Mouse (Mus musculus) adrenal gland, postnatal 4 days (tissue): ENCODE measurements around the gene Exosc2. TPM values are rescaled to one million over a fixed set of nuclear protein-coding genes. Genes with fewer than 3 reads are reported as not detected.
A peak's percentile ranks its signal among the peaks of the same experiment; 100 is the strongest.

Experiments used
- DNase-seq, 2 experiments: peaks; one replicate each; pipeline ENCODE4 v3.0.0; 2021 to 2022; ENCODE audit warnings: low spot score in 2 of 2, mixed read lengths in 2 of 2
- long read RNA-seq, 2 experiments: library from polyadenylated mRNA; stranded (forward); transcript quantifications; one replicate each; pipeline ENCODE4 v2.0.0; 2021
- total RNA-seq, 2 experiments: library from RNA; stranded (reverse); gene quantifications; 2 replicates each; pipeline ENCODE4 v1.2.3; 2021

The Exosc2 gene
- 10 to 100 TPM; 32.9 to 37.4 TPM for total RNA-seq
- long read RNA-seq, experiment 1, transcript Exosc2-201 (9 exons, 1,686 nt), result major isoform, 25 of 39 reads
- long read RNA-seq, experiment 1, partial matches to known transcripts, result 4 of 39 reads
- long read RNA-seq, experiment 1, other reads (novel, unspliced or antisense), result 9 of 39 reads
- long read RNA-seq, experiment 2, transcript Exosc2-201 (9 exons, 1,686 nt), result major isoform, 31 of 43 reads
- long read RNA-seq, experiment 2, partial matches to known transcripts, result 8 of 43 reads
- long read RNA-seq, experiment 2, other reads (novel, unspliced or antisense), result 4 of 43 reads

- peak; percentile 42 to 76 for DNase-seq
These were observed at the start of gene Exosc2 for GRCm38 (mm10) chr2:31670551-31671035. Gene Exosc2, plus strand, starts transcription at chr2:31670715.

- no peak for DNase-seq
These were observed 37.0 kb upstream of the Exosc2 start for GRCm38 (mm10) chr2:31633531-31633930.

- DNase-seq, result no peak
These were observed 35.0 kb upstream of the Exosc2 start for GRCm38 (mm10) chr2:31635281-31636137.

- no peak for DNase-seq
These were observed 34.3 kb upstream of the Exosc2 start for GRCm38 (mm10) chr2:31636138-31636741.

GRCm38 (mm10) chr2:31636742-31637141, 33.8 kb upstream of the Exosc2 start:
- DNase-seq, result no peak

DNA sequence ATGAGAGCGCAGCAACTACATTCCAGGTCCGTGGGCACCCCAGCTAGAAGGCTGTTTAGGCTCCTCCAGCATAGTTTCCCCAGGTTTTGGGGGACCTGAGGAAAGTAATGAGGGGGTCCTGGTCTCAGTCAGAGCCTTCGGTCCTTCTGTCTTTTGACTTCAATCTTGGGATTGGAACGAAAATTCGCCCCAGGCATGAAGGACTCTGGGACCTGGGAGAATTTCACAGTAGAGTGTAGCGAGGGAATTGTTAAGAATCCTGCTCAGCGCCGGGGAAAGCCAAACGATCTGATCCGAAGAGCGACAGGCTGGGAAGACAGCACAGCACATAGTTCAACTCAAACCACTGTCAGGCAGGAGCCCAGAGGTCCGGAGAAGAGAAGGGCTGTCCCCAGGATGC, 33.2 kb upstream of the Exosc2 start:
- DNase-seq, result no peak

- no peak for DNase-seq
These were observed 32.7 kb upstream of the Exosc2 start for GRCm38 (mm10) chr2:31637807-31638206.

- no peak for DNase-seq
These were observed 31.7 kb upstream of the Exosc2 start for GRCm38 (mm10) chr2:31638581-31639465.

DNA sequence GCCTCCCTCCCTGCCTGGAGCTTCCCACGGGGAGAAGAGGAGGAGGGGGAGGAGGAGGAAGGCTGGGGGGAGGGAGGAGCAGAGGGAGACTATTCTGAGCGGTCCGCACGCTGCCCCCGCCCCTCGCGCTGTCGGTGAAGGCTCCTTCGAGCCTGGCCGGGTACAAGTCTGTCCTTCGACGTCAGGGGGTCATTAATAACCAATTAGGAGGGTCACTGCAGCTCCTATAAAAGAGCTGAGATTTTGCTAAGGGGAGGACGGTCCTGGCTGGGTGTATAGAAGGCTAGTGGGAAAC, 31.1 kb upstream of the Exosc2 start:
- DNase-seq, result no peak

GRCm38 (mm10) chr2:31639901-31640608, 30.5 kb upstream of the Exosc2 start, which contains the start of gene Prdm12:
Gene Prdm12, plus strand, starts transcription at chr2:31640037.
- DNase-seq, result no peak

- DNase-seq, result no peak
These were observed 29.7 kb upstream of the Exosc2 start for GRCm38 (mm10) chr2:31640609-31641507.

- DNase-seq, result no peak
These were observed 29.0 kb upstream of the Exosc2 start for GRCm38 (mm10) chr2:31641508-31641830.

GRCm38 (mm10) chr2:31641929-31642328, 28.6 kb upstream of the Exosc2 start:
- no peak for DNase-seq

DNA sequence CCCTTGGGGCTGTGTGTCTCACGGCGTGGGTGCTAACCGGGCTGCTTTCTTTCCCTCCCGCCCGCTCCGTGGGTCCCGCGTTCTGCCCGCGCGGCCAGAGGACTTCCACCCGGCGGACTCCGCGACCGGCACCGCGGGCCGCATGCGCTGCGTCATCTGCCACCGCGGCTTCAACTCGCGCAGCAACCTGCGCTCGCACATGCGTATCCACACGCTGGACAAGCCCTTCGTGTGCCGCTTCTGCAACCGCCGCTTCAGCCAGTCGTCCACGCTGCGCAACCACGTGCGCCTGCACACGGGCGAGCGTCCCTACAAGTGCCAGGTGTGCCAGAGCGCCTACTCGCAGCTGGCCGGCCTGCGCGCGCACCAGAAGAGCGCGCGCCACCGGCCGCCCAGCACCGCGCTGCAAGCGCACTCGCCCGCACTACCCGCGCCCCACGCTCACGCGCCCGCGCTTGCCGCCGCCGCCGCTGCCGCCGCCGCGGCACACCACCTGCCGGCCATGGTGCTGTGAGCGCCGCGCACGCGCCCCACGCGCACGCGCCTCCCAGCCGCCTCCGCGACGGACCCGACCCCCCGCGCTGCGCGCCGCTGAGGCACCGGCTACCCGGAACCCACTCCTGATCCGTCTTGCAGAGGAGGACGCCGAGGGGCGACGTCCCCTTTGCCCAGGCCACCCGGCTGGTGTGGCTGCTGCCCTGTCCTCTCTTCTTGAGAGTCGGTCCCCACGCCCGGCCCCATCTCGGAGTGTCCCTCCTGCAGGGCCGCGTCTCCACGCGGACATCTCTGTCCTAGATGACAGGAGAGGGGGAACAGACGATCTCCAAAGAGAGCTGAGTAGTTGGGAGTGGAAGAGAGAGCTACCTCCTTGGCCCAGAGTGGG, 16.3 kb upstream of the Exosc2 start:
- no peak for DNase-seq

GRCm38 (mm10) chr2:31654854-31655559, 15.5 kb upstream of the Exosc2 start:
- DNase-seq, result no peak

DNA sequence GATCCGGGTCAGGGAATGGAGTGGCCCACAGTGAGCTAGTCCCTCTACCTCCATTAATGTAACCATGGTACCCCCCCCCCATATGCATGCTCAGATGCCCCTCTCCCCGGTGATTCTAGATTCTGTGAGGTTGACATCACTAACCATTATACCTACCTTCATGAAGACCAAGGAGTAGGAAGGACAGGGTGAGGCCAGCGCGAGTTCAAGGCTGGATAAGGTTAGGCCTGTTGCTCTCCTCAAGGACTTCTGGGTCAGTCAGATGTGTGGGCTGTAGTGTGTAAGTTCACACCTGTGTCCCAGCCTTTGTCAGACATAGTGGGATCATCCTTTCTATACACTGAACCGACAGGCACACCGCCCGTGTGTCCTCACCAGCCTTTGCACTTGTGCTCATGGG, 14.1 kb upstream of the Exosc2 start:
- no peak for DNase-seq

DNA sequence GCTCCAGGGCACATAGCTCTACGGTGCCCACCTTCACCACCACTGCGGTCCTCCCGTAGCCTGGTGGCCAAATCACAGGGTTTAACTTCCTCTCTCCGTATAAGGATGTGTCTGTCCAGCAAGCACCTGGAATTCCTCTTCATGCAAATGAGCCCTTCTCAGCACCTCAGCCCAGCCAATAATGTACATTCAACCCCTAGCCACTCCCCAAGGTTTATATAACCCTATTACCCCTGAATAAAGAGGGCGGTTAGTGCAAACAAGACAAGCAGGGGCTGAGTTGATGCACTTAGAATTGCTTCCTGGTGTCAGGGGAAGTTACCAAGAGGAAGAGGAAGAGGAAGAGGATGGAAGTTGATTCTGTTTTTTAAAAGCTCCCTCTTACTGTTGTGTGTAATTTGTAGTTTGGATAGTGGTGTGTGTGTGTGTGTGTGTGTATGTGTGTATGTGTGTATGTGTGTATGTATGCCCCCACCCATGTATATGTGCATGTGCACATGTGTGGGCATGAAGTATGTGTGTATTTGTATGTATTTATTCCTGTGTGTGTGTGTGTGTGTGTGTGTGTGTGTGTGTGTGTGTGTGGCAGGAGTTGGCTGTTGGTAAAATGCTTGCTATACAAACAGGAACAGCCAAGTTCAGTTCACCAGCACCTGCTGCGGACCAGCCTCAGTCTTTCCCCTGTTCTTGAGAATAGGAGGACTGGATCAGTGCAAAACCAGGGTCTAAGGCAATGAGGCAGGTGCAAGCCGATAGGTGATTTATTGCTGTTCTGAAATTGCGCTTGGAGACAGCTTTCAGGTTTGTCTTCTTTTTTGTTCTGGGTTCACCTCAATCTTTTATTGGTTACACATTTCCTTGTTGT, 7.3 kb upstream of the Exosc2 start:
- no peak for DNase-seq
